34 mouse cellular contexts compared by ENCODE assay signal in the genomic region with DNA sequence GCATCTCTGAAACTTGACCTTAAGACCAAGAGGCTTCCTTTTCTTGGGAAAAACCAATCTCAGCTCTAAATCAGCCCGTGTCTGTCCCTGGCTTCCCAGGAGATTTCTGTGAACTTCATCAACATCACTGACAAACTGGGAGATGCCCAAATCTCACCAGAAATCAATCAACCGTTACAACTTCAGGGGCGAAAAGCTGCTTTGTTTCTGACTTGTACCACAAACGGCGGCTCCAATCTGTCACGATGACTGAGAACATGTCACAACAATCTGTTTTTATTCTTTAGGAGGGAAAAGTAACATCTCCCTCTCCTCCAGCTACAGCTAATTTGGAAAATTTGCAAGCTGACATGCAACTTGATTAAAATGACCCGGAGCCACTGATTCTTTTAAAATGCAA. TPM values are rescaled to one million over a fixed set of nuclear protein-coding genes. Genes with fewer than 3 reads are reported as not detected.
A peak's percentile ranks its signal among the peaks of the same experiment; 100 is the strongest.
DNase-seq lines count a peak whose midpoint lies in the region; ATAC-seq and TF ChIP-seq lines count a peak whose summit lies in the region.
"Had no signal": no experiment of that assay in that cellular context is flagged by ENCODE, and none has a peak within 500 bp of the region (broad histone marks: within the 10 kb centered on the region; RNA-seq: fewer than 3 reads in every experiment).

No protein-coding gene starts in this region.

- no peaks in the 10 kb centered on the region for H3K36me3 ChIP-seq in forebrain, embryonic 13.5 days (ENCODE audit: poor library complexity, severe bottlenecking)
- H3K36me3 ChIP-seq in forebrain, embryonic 12.5 days (replicated peaks), result no peaks in the 10 kb centered on the region
- H3K36me3 ChIP-seq in hindbrain, postnatal 0 days (ENCODE audit: insufficient read depth, low read length), result no peaks in the 10 kb centered on the region
- no peaks in the 10 kb centered on the region for H3K36me3 ChIP-seq in hindbrain, embryonic 12.5 days
- no peaks in the 10 kb centered on the region for H3K36me3 ChIP-seq in forebrain, postnatal 0 days (ENCODE audit: insufficient read depth)
- H3K36me3 ChIP-seq: embryonic facial prominence, embryonic 13.5 days; heart, embryonic 10.5 days; heart, embryonic 15.5 days; hindbrain, embryonic 15.5 days; intestine, embryonic 15.5 days; limb, embryonic 13.5 days; lung, embryonic 15.5 days; midbrain, embryonic 10.5 days; midbrain, embryonic 15.5 days; neural tube, embryonic 12.5 days had no signal

- no peaks in the 10 kb centered on the region for H3K27me3 ChIP-seq in forebrain, embryonic 13.5 days
- H3K27me3 ChIP-seq in forebrain, embryonic 12.5 days, result 0 out of 2 replicates have a peak, but pooled peaks cover 3% of the 10 kb centered on the region
- H3K27me3 ChIP-seq in hindbrain, postnatal 0 days (ENCODE audit: insufficient read depth, low read length), result no peaks in the 10 kb centered on the region
- H3K27me3 ChIP-seq in hindbrain, embryonic 12.5 days, result no peaks in the 10 kb centered on the region
- no peaks in the 10 kb centered on the region for H3K27me3 ChIP-seq in forebrain, postnatal 0 days (ENCODE audit: insufficient read depth, low read length)
- H3K27me3 ChIP-seq: embryonic facial prominence, embryonic 13.5 days; heart, embryonic 15.5 days; hindbrain, embryonic 15.5 days; intestine, embryonic 15.5 days; limb, embryonic 13.5 days; lung, embryonic 15.5 days; midbrain, embryonic 15.5 days; neural tube, embryonic 12.5 days; Patski had no signal

- H3K4me3 ChIP-seq in forebrain, embryonic 13.5 days, result no peak overlapping the region
- no peak overlapping the region for H3K4me3 ChIP-seq in forebrain, embryonic 12.5 days (replicated peaks)
- H3K4me3 ChIP-seq in hindbrain, postnatal 0 days (ENCODE audit: low read length), result no peak overlapping the region
- H3K4me3 ChIP-seq in hindbrain, embryonic 12.5 days, result no peak overlapping the region
- H3K4me3 ChIP-seq in forebrain, postnatal 0 days (ENCODE audit: low read depth, low read length), result no peak overlapping the region
- H3K4me3 ChIP-seq: embryonic facial prominence, embryonic 13.5 days; erythroblast, embryonic 14.5 days; heart, embryonic 10.5 days; heart, embryonic 15.5 days; hindbrain, embryonic 15.5 days; intestine, embryonic 15.5 days; limb, embryonic 13.5 days; lung, embryonic 15.5 days; midbrain, embryonic 10.5 days; midbrain, embryonic 15.5 days; myocyte; neural tube, embryonic 12.5 days had no signal

- no peak for TF ChIP-seq CTCF in hindbrain, postnatal 0 days (IDR thresholded peaks at IDR 0.05; ENCODE audit: low read depth)
- TF ChIP-seq CTCF in brain, embryonic 14.5 days (IDR thresholded peaks at IDR 0.05; ENCODE audit: borderline replicate concordance, extremely low read depth, insufficient read depth, insufficient read length), result no peak
- no peak for TF ChIP-seq CTCF in forebrain, postnatal 0 days (IDR thresholded peaks at IDR 0.05; ENCODE audit: low read depth)

- no peaks in the 10 kb centered on the region for H3K9me3 ChIP-seq in forebrain, embryonic 13.5 days (replicated peaks)
- H3K9me3 ChIP-seq in forebrain, embryonic 12.5 days, result no peaks in the 10 kb centered on the region
- H3K9me3 ChIP-seq in hindbrain, postnatal 0 days (ENCODE audit: low read length), result no peaks in the 10 kb centered on the region
- H3K9me3 ChIP-seq in hindbrain, embryonic 12.5 days (replicated peaks), result no peaks in the 10 kb centered on the region
- H3K9me3 ChIP-seq in forebrain, postnatal 0 days (ENCODE audit: low read length), result no peaks in the 10 kb centered on the region
- H3K9me3 ChIP-seq: embryonic facial prominence, embryonic 13.5 days; heart, embryonic 10.5 days; heart, embryonic 15.5 days; hindbrain, embryonic 15.5 days; intestine, embryonic 15.5 days; limb, embryonic 13.5 days; lung, embryonic 15.5 days; midbrain, embryonic 10.5 days; midbrain, embryonic 15.5 days; neural tube, embryonic 12.5 days had no signal

- peak; percentile 44 for DNase-seq in hindbrain, postnatal 0 days (ENCODE audit: low spot score)
- peak; percentile 76 for DNase-seq in brain, embryonic 14.5 days (ENCODE audit: low read depth)
- DNase-seq in forebrain, postnatal 0 days, result peak; percentile 73
- no peak for DNase-seq in adrenal gland, postnatal 10 days
- DNase-seq in left cerebral cortex, adult 18-20 months (ENCODE audit: low spot score in 2 of 2), result no peak
- DNase-seq: adrenal gland, postnatal 25 days; cerebellum, adult 8-10 months; gastrocnemius, postnatal 14 days; heart, adult 11 months; kidney, adult 8-10 months; kidney, postnatal 10 days; thymus, postnatal 4 days had no signal

- no peak overlapping the region for H3K9ac ChIP-seq in forebrain, embryonic 13.5 days
- no peak overlapping the region for H3K9ac ChIP-seq in forebrain, embryonic 12.5 days
- H3K9ac ChIP-seq in hindbrain, postnatal 0 days (replicated peaks; ENCODE audit: low read length), result no peak overlapping the region
- no peak overlapping the region for H3K9ac ChIP-seq in hindbrain, embryonic 12.5 days
- H3K9ac ChIP-seq in forebrain, postnatal 0 days, result no peak overlapping the region
- H3K9ac ChIP-seq: embryonic facial prominence, embryonic 13.5 days; heart, embryonic 15.5 days; hindbrain, embryonic 15.5 days; intestine, embryonic 15.5 days; limb, embryonic 13.5 days; lung, embryonic 15.5 days; midbrain, embryonic 15.5 days; neural tube, embryonic 12.5 days had no signal

- H3K4me2 ChIP-seq in forebrain, embryonic 13.5 days, result no peak overlapping the region
- no peak overlapping the region for H3K4me2 ChIP-seq in forebrain, embryonic 12.5 days
- no peak overlapping the region for H3K4me2 ChIP-seq in hindbrain, postnatal 0 days (ENCODE audit: low read depth, low read length)
- no peak overlapping the region for H3K4me2 ChIP-seq in hindbrain, embryonic 12.5 days (replicated peaks)
- no peak overlapping the region for H3K4me2 ChIP-seq in forebrain, postnatal 0 days (ENCODE audit: low read depth)
- H3K4me2 ChIP-seq: embryonic facial prominence, embryonic 13.5 days; heart, embryonic 15.5 days; hindbrain, embryonic 15.5 days; intestine, embryonic 15.5 days; limb, embryonic 13.5 days; liver, embryonic 11.5 days; lung, embryonic 15.5 days; midbrain, embryonic 15.5 days; neural tube, embryonic 12.5 days had no signal

- no peak for ATAC-seq in forebrain, embryonic 13.5 days
- no peak for ATAC-seq in forebrain, embryonic 12.5 days (ENCODE audit: low FRiP score)
- ATAC-seq in hindbrain, postnatal 0 days, result no peak
- no peak for ATAC-seq in hindbrain, embryonic 12.5 days (ENCODE audit: low FRiP score)
- no peak for ATAC-seq in forebrain, postnatal 0 days
- ATAC-seq: intestine, embryonic 15.5 days; midbrain, embryonic 15.5 days; Patski had no signal

- H3K27ac ChIP-seq in forebrain, embryonic 13.5 days, result peak overlapping the region; percentile 42
- no peak overlapping the region for H3K27ac ChIP-seq in forebrain, embryonic 12.5 days
- H3K27ac ChIP-seq in hindbrain, postnatal 0 days, result no peak overlapping the region
- no peak overlapping the region for H3K27ac ChIP-seq in hindbrain, embryonic 12.5 days
- peak overlapping the region; percentile 58 for H3K27ac ChIP-seq in forebrain, postnatal 0 days (ENCODE audit: low read depth, low read length)
- H3K27ac ChIP-seq: embryonic facial prominence, embryonic 13.5 days; heart, embryonic 10.5 days; heart, embryonic 15.5 days; hindbrain, embryonic 15.5 days; intestine, embryonic 15.5 days; limb, embryonic 13.5 days; lung, embryonic 15.5 days; midbrain, embryonic 10.5 days; midbrain, embryonic 15.5 days; neural tube, embryonic 12.5 days had no signal

- TF ChIP-seq POLR2A in brain, embryonic 14.5 days (IDR thresholded peaks at IDR 0.05; ENCODE audit: borderline replicate concordance, extremely low read depth, insufficient read depth, insufficient read length, poor library complexity, severe bottlenecking), result no peak

- WGBS in forebrain, embryonic 13.5 days, result 46% methylated on average over 7 of the region's 7 CpGs
- WGBS in forebrain, embryonic 12.5 days, result 44% methylated on average over 7 of the region's 7 CpGs
- WGBS in hindbrain, postnatal 0 days, result 36% methylated on average over 7 of the region's 7 CpGs
- 34% methylated on average over 7 of the region's 7 CpGs for WGBS in hindbrain, embryonic 12.5 days
- WGBS in forebrain, postnatal 0 days, result 28% methylated on average over 7 of the region's 7 CpGs

- H3K4me1 ChIP-seq in forebrain, embryonic 13.5 days, result peaks cover 41% of the 10 kb centered on the region
- peaks cover 36% of the 10 kb centered on the region for H3K4me1 ChIP-seq in forebrain, embryonic 12.5 days
- peaks cover 4% of the 10 kb centered on the region; the same call in 1 of the 2 replicates for H3K4me1 ChIP-seq in hindbrain, postnatal 0 days (ENCODE audit: insufficient read depth, low read length)
- peaks cover 28% of the 10 kb centered on the region for H3K4me1 ChIP-seq in hindbrain, embryonic 12.5 days
- H3K4me1 ChIP-seq in forebrain, postnatal 0 days (ENCODE audit: insufficient read depth), result peaks cover 28% of the 10 kb centered on the region
- H3K4me1 ChIP-seq: heart, embryonic 10.5 days; heart, embryonic 15.5 days; intestine, embryonic 15.5 days; lung, embryonic 15.5 days had no signal

RNA-seq across cellular contexts. Expression of gene Pcdh8, which starts 48.9 kb away (rescaled TPM):
- polyA plus RNA-seq in forebrain, embryonic 13.5 days (2015; fragmentation: Nextera tagmentation; extraction: Ambion mirVana), result 21.1 and 22.3 TPM in 2 replicates
- polyA plus RNA-seq in forebrain, embryonic 12.5 days (2016; fragmentation: Nextera tagmentation; extraction: Ambion mirVana), result 26.5 and 26.7 TPM in 2 replicates
- 103 and 128 TPM in 2 replicates for total RNA-seq in hindbrain, postnatal 0 days (2014; rRNA removed)
- 25.9 and 30.1 TPM in 2 replicates for polyA plus RNA-seq in hindbrain, postnatal 0 days (2015; fragmentation: Nextera tagmentation; extraction: Ambion mirVana)
- polyA plus RNA-seq in hindbrain, embryonic 12.5 days (2016; fragmentation: Nextera tagmentation; extraction: Ambion mirVana), result 40.7 and 42.6 TPM in 2 replicates
- 64.5 and 68.9 TPM in 2 replicates for polyA plus RNA-seq in brain, embryonic 14.5 days (2012; rRNA removed)
- total RNA-seq in forebrain, postnatal 0 days (2014; rRNA removed), result 86.4 and 130 TPM in 2 replicates
- polyA plus RNA-seq in forebrain, postnatal 0 days (2015; fragmentation: Nextera tagmentation; extraction: Ambion mirVana), result 41.8 and 51.5 TPM in 2 replicates
- under 1 TPM in 1 of 2 experiments, not detected in 1; 0.06 TPM for total RNA-seq in adrenal gland, postnatal 10 days (2021)
- 10 to 100 TPM; 47.9 to 63.1 TPM for total RNA-seq in left cerebral cortex, adult 18-20 months (2021)
- total RNA-seq: common myeloid progenitor, adult 5-6 weeks; gastrocnemius, postnatal 14 days; heart, postnatal 25 days; megakaryocyte progenitor cell, adult 5-6 weeks; MEL had no signal
- polyA plus RNA-seq: erythroblast, embryonic 14.5 days; liver, embryonic 16.5 days had no signal

Comparison
In these comparisons a context has a peak if more than half of its experiments do, and no peak if none do; other contexts are left out.
1. H3K27ac ChIP-seq: peak in forebrain, embryonic 13.5 days (single experiment) and forebrain, postnatal 0 days (single experiment); none in forebrain, embryonic 12.5 days (single experiment), hindbrain, postnatal 0 days (single experiment) and hindbrain, embryonic 12.5 days (single experiment).
2. DNase-seq: peak in hindbrain, postnatal 0 days (single experiment), brain, embryonic 14.5 days (single experiment) and forebrain, postnatal 0 days (single experiment); none in adrenal gland, postnatal 10 days (single experiment) and left cerebral cortex, adult 18-20 months (0 of 2).